Mouse (Mus musculus) embryo, embryonic 11.5 days (tissue): ENCODE results near the gene Kif28.
"Not testable (repeated sequence)": the region's sequence is repeated elsewhere in the genome, so short reads cannot be mapped to it uniquely, and the experiment has no call there.

Experiments
- DNase-seq: peaks from one replicate; pipeline ENCODE4 v3.0.0-alpha.2; 2012; ENCODE audit warnings: low read depth, low spot score

Gene Kif28

DNA sequence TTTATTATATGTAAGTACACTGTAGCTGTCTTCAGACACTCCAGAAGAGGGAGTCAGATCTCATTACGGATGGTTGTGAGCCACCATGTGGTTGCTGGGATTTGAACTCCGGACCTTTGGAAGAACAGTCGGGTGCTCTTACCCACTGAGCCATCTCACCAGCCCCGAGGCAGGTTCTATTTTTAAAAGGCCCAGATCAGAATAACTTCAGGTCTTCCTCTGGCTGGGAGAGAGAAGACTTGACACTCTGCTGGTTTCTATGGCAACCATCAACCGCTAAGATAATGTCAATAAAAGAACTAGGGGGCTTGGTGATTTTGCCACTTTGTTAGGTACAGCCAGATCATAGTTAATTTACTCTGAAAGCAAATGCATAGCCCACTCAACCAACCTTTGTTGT, 96.4 kb downstream of the Kif28 start:
- DNase-seq: not testable (repeated sequence)

DNA sequence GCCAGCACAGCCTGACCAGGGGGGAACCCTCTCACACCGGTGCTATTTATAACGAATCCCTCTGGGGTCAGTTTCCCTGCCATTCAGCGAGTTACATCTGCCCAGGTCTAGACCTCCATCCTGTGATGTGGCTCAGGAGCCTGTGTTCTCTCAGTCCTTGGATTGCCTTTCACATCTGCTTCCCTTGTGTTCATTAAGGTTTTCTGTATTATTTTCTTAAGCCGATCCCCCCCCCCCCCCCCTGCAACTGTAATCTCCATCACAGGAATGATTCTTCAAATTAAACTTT, 99.1 kb downstream of the Kif28 start:
- DNase-seq: no peak
